Mouse (Mus musculus) hindbrain, embryonic 15.5 days (tissue): Measurements from ENCODE around the gene Tcf23. TPM values are rescaled to one million over a fixed set of nuclear protein-coding genes. Genes with fewer than 3 reads are reported as not detected.

Experiments used
- ATAC-seq: fragments of 200-750 bp; cut with Nextera tagmentation; 2 replicates; pipeline ENCODE4 v1.8.0; 2017; ENCODE audit warnings: low read depth, moderate number of reproducible peaks, moderate TSS enrichment; ENCODE audit not compliant: low FRiP score
- H3K27ac ChIP-seq: fragments of 300-500 bp; sonication (generic); replicated peaks from 2 replicates; pipeline ENCODE4 v1.5.1; 2015; ENCODE audit warnings: mild to moderate bottlenecking, inconsistent platforms
- H3K27me3 ChIP-seq: fragments of 300-500 bp; sonication (generic); 2 replicates; pipeline ENCODE4 v1.6.1; 2015; ENCODE audit warnings: control low read depth, inconsistent platforms
- H3K36me3 ChIP-seq: fragments of 300-500 bp; sonication (generic); 2 replicates; pipeline ENCODE4 v1.6.1; 2015; ENCODE audit warnings: control low read depth, inconsistent platforms
- H3K4me1 ChIP-seq: fragments of 300-500 bp; sonication (generic); replicated peaks from 2 replicates; pipeline ENCODE4 v1.6.1; 2015; ENCODE audit warnings: control low read depth, inconsistent platforms
- H3K4me2 ChIP-seq: fragments of 300-500 bp; sonication (generic); 2 replicates; pipeline ENCODE4 v1.6.1; 2015; ENCODE audit warnings: moderate library complexity, mild to moderate bottlenecking, inconsistent platforms
- H3K4me3 ChIP-seq: fragments of 300-500 bp; sonication (generic); 2 replicates; pipeline ENCODE4 v1.5.1; 2015; ENCODE audit warnings: mild to moderate bottlenecking, inconsistent platforms
- H3K9ac ChIP-seq: fragments of 300-500 bp; sonication (generic); 2 replicates; pipeline ENCODE4 v1.6.1; 2015; ENCODE audit warnings: inconsistent platforms
- H3K9me3 ChIP-seq: fragments of 300-500 bp; sonication (generic); 2 replicates; pipeline ENCODE4 v1.6.1; 2016; ENCODE audit warnings: control low read depth, inconsistent platforms
- WGBS: fragments of 180-500 bp; shearing (Covaris S2); methylation state at CpG from one replicate; pipeline ENCODE4 v1.1.7; 2015; 5-methylcytosine and 5-hydroxymethylcytosine counted together
- polyA plus RNA-seq: library from polyadenylated mRNA; unstranded; fragments of >200 nt; fragmentation: Nextera tagmentation; extraction: Ambion mirVana; gene quantifications from 2 replicates; pipeline ENCODE4 v1.2.1, GENCODE M21; 2015

The Tcf23 gene
- not detected in 2 replicates for polyA plus RNA-seq

- Histone ChIP-seq H3K9ac (no peak within 1 kb of the TSS), H3K4me2 (no peak within 1 kb of the TSS), H3K27me3 (no peaks in the 10 kb centered on the region), H3K4me1 (no peaks in the 10 kb centered on the region), H3K4me3 (no peak within 1 kb of the TSS), H3K36me3 (no peaks in the 10 kb centered on the region), H3K9me3 (no peaks in the 10 kb centered on the region), H3K27ac (no peak within 1 kb of the TSS)
- 67% methylated on average over 8 of the region's 8 CpGs for WGBS
- no peak for ATAC-seq
These were observed at the start of gene Tcf23 for GRCm38 (mm10) chr5:30968416-30968815. Gene Tcf23, plus strand, starts transcription at chr5:30968662.

- 84% methylated on average over 8 of the region's 8 CpGs for WGBS
- H3K9me3 ChIP-seq = no peaks in the 10 kb centered on the region
- ATAC-seq = no peak
- no peak overlapping the region for H3K4me3 ChIP-seq
- H3K4me1 ChIP-seq = peaks cover 34% of the 10 kb centered on the region
- H3K27me3 ChIP-seq = no peaks in the 10 kb centered on the region
- H3K27ac ChIP-seq = no peak overlapping the region
- H3K36me3 ChIP-seq = no peaks in the 10 kb centered on the region
- H3K4me2 ChIP-seq = no peak overlapping the region
- no peak overlapping the region for H3K9ac ChIP-seq
These were observed 49.8 kb upstream of the Tcf23 start for GRCm38 (mm10) chr5:30918691-30919090.

GRCm38 (mm10) chr5:30919831-30920614, 48.4 kb upstream of the Tcf23 start:
- peak overlapping the region; percentile 82; the same call in 1 of the 2 replicates for H3K4me2 ChIP-seq

GRCm38 (mm10) chr5:30920621-30921020, 47.8 kb upstream of the Tcf23 start:
- Histone ChIP-seq H3K36me3 (no peaks in the 10 kb centered on the region), H3K4me2 (peak overlapping the region; percentile 82), H3K4me1 (peaks cover 30% of the 10 kb centered on the region), H3K9ac (no peak overlapping the region), H3K27me3 (no peaks in the 10 kb centered on the region), H3K9me3 (no peaks in the 10 kb centered on the region), H3K27ac (no peak overlapping the region), H3K4me3 (no peak overlapping the region)
- WGBS = 66% methylated on average over 19 of the region's 19 CpGs
- peak; percentile 4; the same call in 1 of the 2 replicates for ATAC-seq

More at GRCm38 (mm10) chr5:30919831-30920614, 48.4 kb upstream of the Tcf23 start:
- H3K9ac ChIP-seq = no peak overlapping the region
- ATAC-seq = no peak; the same call in 1 of the 2 replicates
- no peak overlapping the region for H3K27ac ChIP-seq
- H3K4me1 ChIP-seq = peaks cover 34% of the 10 kb centered on the region
- 62% methylated on average over 11 of the region's 11 CpGs for WGBS
- no peaks in the 10 kb centered on the region for H3K27me3 ChIP-seq
- no peaks in the 10 kb centered on the region for H3K36me3 ChIP-seq
- no peak overlapping the region for H3K4me3 ChIP-seq
- H3K9me3 ChIP-seq = no peaks in the 10 kb centered on the region

GRCm38 (mm10) chr5:30921256-30922033, 47.0 kb upstream of the Tcf23 start, which contains the start of gene Khk:
Gene Khk, plus strand, starts transcription at chr5:30921431.
- ATAC-seq = peak; percentile 81
- peak within 1 kb of the TSS; percentile 50 for H3K4me3 ChIP-seq
- peak within 1 kb of the TSS; percentile 78 for H3K27ac ChIP-seq
- H3K9ac ChIP-seq = peak within 1 kb of the TSS; percentile 42
- WGBS = under 1% methylated on average over 39 of the region's 40 CpGs
- peak within 1 kb of the TSS; percentile 82 for H3K4me2 ChIP-seq
- H3K27me3 ChIP-seq = no peaks in the 10 kb centered on the region
- H3K36me3 ChIP-seq = no peaks in the 10 kb centered on the region
- H3K9me3 ChIP-seq = no peaks in the 10 kb centered on the region
- peaks cover 23% of the 10 kb centered on the region for H3K4me1 ChIP-seq

- Histone ChIP-seq H3K27ac (no peak overlapping the region), H3K9ac (no peak overlapping the region), H3K9me3 (no peaks in the 10 kb centered on the region), H3K36me3 (no peaks in the 10 kb centered on the region), H3K4me3 (0 out of 2 replicates have a peak overlapping the region, but pooled peaks have one; percentile 50), H3K27me3 (no peaks in the 10 kb centered on the region), H3K4me1 (peaks cover 23% of the 10 kb centered on the region), H3K4me2 (peak overlapping the region; percentile 82; the same call in 1 of the 2 replicates)
- 71% methylated on average over 10 of the region's 10 CpGs for WGBS
- ATAC-seq = no peak
These were observed 45.9 kb upstream of the Tcf23 start for GRCm38 (mm10) chr5:30922581-30923041.

DNA sequence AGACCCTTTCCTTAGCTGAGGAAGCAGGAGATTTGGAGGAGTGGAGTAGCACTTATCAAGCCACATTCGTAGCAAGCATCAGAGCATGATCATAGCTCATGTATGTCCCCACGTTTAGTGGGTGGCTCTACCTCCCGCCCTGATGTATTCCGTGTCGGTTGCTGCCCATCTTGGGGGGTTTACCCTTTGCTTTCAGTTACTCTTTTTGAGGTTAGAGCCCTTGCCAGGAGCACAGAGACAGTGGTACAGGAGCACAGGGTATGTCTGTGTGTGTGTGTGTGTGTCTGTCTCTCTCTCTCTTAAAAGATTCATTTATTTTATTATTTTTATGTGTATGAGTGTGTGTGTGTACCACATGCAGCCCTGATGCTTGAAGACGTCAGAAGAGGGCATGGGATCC, 45.3 kb upstream of the Tcf23 start:
- H3K36me3 ChIP-seq = no peaks in the 10 kb centered on the region
- no peak overlapping the region for H3K27ac ChIP-seq
- H3K4me2 ChIP-seq = no peak overlapping the region
- no peak overlapping the region for H3K4me3 ChIP-seq
- no peak overlapping the region for H3K9ac ChIP-seq
- peaks cover 23% of the 10 kb centered on the region for H3K4me1 ChIP-seq
- no peaks in the 10 kb centered on the region for H3K27me3 ChIP-seq
- ATAC-seq = no peak
- WGBS = 86% methylated on average over 6 of the region's 6 CpGs
- no peaks in the 10 kb centered on the region for H3K9me3 ChIP-seq

DNA sequence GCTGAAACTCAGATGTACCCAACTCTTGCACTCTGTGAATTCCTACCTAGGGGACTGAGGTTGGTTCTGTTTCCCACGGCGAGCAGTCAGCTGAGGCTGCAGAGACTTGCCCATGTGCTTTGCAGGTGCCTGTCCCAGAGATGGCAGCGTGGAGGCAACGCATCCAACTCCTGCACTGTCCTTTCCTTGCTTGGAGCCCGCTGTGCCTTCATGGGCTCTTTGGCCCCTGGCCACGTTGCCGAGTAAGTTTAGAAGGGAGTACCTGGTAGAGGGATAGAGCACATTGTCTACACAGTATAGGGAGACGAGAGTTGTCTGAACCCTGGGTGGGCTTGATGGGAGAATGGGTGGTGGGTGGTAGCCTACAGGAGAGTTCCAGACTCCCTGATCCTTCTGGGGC, 43.8 kb upstream of the Tcf23 start:
- no peak overlapping the region for H3K9ac ChIP-seq
- no peak overlapping the region for H3K4me3 ChIP-seq
- H3K9me3 ChIP-seq = no peaks in the 10 kb centered on the region
- no peak for ATAC-seq
- WGBS = 79% methylated on average over 8 of the region's 8 CpGs
- no peaks in the 10 kb centered on the region for H3K36me3 ChIP-seq
- no peak overlapping the region for H3K4me2 ChIP-seq
- H3K4me1 ChIP-seq = peaks cover 23% of the 10 kb centered on the region
- H3K27me3 ChIP-seq = no peaks in the 10 kb centered on the region
- H3K27ac ChIP-seq = no peak overlapping the region

GRCm38 (mm10) chr5:30925217-30925616, 43.2 kb upstream of the Tcf23 start:
- WGBS = 86% methylated on average over 5 of the region's 5 CpGs

DNA sequence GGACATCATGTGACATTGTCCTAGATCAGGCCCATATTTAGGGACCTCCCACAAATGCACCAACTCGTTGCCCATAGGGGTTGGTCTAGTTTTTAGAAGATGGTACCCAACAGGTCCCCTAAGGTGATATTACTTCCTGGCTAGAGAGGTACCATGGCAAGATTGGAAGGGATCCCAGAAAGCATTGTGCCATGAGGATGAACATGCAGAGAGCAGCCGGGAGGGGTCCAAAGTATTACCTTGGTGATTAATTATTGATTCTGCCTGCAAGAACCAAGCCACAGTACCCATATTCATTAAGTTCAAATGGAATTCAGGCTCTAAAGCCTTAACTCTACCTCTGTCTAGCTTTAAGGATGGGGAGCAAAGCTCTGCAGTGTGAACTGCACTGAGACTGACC, 42.4 kb upstream of the Tcf23 start:
- 90% methylated on average over 2 of the region's 2 CpGs for WGBS
- ATAC-seq = no peak
- no peaks in the 10 kb centered on the region for H3K27me3 ChIP-seq
- no peak overlapping the region for H3K4me2 ChIP-seq
- no peaks in the 10 kb centered on the region for H3K36me3 ChIP-seq
- H3K4me3 ChIP-seq = no peak overlapping the region
- no peaks in the 10 kb centered on the region for H3K9me3 ChIP-seq
- no peak overlapping the region for H3K27ac ChIP-seq
- no peak overlapping the region for H3K9ac ChIP-seq
- peaks cover 15% of the 10 kb centered on the region for H3K4me1 ChIP-seq

More at GRCm38 (mm10) chr5:30925217-30925616, 43.2 kb upstream of the Tcf23 start:
- Histone ChIP-seq H3K4me1 (peaks cover 23% of the 10 kb centered on the region), H3K9me3 (no peaks in the 10 kb centered on the region), H3K36me3 (no peaks in the 10 kb centered on the region), H3K27ac (no peak overlapping the region), H3K27me3 (no peaks in the 10 kb centered on the region), H3K4me3 (no peak overlapping the region), H3K4me2 (no peak overlapping the region), H3K9ac (no peak overlapping the region)
- no peak for ATAC-seq

DNA sequence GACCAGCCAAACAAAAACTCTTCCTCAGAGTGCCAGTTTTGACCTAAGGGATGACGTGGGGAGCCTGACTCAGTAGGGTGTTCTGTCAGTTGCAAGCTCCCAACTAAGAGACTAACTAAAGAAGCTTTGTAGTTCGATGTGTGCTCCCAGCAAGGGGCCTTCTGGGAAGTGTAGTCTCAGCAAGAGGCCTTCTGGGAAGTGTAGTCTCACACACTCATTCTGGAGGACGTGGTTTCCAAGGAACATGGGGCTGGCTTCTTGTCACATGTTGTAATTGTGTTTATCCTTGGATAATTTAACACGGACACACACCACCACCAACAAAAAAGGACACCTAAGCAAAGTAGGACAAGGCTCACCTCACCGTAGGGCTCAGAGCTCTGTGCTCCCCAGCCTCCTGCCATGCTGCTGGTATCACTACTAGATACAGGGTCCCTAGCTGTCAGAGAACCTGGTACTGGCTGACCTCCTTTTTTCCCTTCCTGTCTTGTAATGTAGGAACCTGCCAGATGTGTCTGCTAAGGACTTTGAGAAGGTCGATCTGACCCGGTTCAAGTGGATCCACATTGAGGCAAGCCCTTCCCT, 40.4 kb upstream of the Tcf23 start:
- H3K9me3 ChIP-seq = no peaks in the 10 kb centered on the region
- 39% methylated on average over 7 of the region's 7 CpGs for WGBS
- H3K27me3 ChIP-seq = no peaks in the 10 kb centered on the region
- peak overlapping the region; percentile 47 for H3K4me2 ChIP-seq
- H3K4me3 ChIP-seq = peak overlapping the region; percentile 15; the same call in 1 of the 2 replicates
- no peaks in the 10 kb centered on the region for H3K4me1 ChIP-seq
- peak; percentile 71 for ATAC-seq
- H3K36me3 ChIP-seq = no peaks in the 10 kb centered on the region
- H3K27ac ChIP-seq = no peak overlapping the region
- H3K9ac ChIP-seq = no peak overlapping the region
